Mouse (Mus musculus) c-Kit-positive CD71-negative TER-119-negative erythroid progenitor cells, embryonic 14.5 days (primary cell): Measurements from ENCODE around the gene Josd1.

ENCODE experiments used
- DNase-seq: peaks from one replicate; pipeline ENCODE4 v3.0.0-alpha.2; 2013; ENCODE audit warnings: low read depth

Josd1 gene

GRCm38 (mm10) chr15:79658531-79659375, 29.0 kb downstream of the Josd1 start, which contains the start of the genes Fam227a and Cby1:
TSS of gene Fam227a (minus strand) at chr15:79658956.
TSS of gene Cby1 (plus strand) at chr15:79659199.
- peak; percentile 85 for DNase-seq

DNA sequence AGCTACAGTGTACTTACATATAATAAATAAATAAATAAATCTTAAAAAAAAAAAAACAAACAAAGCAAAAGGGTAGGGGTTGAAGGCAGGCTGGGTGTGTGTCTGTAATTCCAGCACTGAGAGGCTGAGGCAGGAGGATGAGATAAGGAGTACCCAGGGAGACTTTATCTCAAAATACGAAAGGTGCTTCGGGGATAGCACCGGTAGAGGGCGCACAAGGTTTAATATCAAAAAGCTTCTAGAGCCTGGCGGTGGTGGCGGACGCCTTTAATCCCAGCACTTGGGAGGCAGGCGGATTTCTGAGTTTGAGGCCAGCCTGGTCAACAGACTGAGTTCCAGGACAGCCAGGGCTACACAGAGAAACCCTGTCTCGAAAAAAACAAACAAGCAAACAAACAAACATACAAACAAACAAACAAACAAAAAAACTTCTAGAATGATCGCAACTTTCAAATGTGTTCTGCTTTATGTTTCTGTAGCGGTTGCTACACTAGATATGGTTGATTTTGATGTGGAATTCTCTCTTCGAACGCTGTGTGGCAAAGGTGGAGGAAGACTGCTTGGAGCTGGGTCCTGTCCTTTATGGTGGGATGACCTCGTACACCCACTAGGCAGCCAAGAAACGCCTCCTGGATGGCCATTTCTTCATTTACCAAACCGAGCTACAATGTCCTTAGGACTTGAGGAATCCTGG, 29.7 kb downstream of the Josd1 start:
- DNase-seq, result peak; percentile 92

DNA sequence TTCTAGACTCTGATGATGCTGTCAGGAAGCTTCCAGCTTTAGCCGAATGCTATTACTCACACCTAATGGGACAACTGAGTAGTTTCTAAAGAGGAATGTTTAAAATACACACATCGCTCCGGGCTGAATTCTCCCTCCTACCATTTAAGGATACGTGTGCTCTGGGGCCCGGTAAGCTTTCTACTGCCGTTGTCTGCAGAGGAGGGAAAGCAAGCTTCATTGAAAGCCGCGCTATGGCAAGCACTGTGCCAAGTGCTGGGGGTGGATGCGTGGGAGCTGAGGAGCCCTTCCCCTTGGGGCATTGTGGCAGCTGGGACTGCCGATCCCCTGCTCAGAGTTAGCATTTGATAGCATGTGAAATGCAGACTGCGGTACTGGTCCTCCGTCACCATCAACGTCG, 31.3 kb downstream of the Josd1 start:
- no peak for DNase-seq

DNA sequence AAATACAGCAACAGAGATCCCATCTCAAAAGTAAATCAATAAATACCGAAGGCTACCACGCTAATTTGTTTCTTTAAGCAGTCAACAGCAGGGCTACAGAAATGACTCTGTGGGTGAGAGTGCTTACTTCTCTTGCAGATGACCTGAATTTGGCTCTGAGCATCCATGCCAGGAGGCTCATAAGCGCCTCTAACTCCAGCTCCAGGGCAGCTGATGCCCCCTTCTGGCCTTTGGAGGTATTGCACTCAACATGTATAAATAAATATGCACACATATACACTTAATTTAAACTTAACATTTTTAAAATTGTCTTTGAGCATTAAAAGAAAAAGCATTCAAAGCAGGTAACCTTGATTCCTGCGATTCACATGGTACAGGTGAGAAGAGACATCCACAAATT, 36.2 kb downstream of the Josd1 start:
- peak; percentile 30 for DNase-seq

DNA sequence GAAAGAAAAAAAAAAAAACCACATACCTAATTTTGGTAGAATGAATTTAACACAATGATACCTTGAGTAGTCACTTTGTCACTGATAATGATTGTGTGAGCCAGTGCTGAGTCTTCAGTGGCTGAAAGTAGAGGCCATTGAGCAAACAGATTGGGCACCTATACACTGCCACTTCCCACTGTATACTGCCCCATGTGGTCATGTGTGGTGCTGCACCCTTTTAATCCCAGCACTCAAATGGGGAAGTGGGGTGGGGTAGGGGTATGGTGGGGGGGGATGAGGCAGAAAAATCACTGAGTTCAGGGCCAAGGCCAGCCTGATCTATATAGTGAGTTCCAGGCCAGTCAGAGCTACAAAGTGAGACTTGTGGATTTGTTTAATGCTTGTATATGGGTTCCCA, 37.1 kb downstream of the Josd1 start:
- DNase-seq, result peak; percentile 55

GRCm38 (mm10) chr15:79648130-79648529, 39.6 kb downstream of the Josd1 start:
- no peak for DNase-seq

DNA sequence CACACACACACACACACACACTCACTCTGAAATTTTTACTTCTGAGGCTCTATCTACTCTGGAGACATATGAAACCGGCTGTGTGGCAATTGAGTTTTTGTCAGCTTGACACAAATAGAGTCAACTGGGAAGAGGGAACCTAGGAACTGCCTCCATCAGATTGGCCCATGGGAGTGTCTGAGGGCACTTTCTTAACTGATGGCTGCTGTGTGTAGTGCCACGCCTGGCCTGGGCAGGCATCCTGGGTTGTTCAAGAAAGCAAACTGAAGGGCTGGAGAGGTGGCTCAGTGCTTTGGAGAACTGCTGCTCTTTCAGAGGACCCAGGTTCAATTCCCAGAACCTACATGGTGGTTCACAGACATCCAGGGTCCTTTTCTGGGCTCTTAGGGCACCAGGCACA, 42.2 kb downstream of the Josd1 start:
- DNase-seq, result no peak

- DNase-seq, result no peak
Measured at GRCm38 (mm10) chr15:79641135-79641817, 46.4 kb downstream of the Josd1 start.

GRCm38 (mm10) chr15:79630471-79630870, 57.2 kb downstream of the Josd1 start:
- no peak for DNase-seq
